Mouse (Mus musculus) spleen, adult 18-20 months (tissue): ENCODE data around the gene Smpd2.

Experiments used
- DNase-seq, 2 experiments: peaks; one replicate each; pipeline ENCODE4 v3.0.0; 2022; ENCODE audit warnings: mixed read lengths in 2 of 2

Gene Smpd2

DNA sequence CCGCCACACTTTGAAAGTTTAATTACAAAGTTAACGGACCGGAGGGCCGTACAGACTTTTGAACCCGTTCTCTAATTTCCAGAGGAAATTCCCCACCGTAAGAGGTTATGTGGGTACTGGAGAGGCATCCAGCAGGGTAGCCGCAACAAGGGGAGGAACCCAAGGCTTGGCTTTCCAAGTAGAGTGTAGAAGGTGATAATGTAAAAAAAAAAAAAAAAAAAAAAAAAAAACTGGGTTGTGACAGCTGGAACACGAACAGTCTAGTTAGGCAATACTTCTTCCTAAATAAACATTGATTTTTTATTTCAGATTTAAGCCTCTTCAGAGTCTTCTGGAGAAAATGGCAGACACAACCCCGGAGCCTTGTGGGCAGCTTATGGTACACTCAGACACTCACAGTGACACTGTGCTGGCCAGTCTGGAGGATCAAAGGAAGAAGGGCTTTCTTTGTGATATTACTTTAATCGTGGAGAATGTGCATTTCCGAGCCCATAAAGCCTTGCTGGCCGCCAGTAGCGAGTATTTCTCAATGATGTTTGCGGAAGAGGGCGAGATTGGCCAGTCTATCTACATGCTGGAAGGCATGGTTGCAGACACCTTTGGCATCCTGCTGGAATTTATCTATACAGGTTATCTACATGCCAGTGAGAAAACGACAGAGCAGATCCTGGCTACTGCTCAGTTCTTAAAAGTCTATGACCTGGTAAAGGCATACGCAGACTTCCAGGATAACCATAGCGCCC, 39.2 kb downstream of the Smpd2 start:
- DNase-seq, result no peak

DNA sequence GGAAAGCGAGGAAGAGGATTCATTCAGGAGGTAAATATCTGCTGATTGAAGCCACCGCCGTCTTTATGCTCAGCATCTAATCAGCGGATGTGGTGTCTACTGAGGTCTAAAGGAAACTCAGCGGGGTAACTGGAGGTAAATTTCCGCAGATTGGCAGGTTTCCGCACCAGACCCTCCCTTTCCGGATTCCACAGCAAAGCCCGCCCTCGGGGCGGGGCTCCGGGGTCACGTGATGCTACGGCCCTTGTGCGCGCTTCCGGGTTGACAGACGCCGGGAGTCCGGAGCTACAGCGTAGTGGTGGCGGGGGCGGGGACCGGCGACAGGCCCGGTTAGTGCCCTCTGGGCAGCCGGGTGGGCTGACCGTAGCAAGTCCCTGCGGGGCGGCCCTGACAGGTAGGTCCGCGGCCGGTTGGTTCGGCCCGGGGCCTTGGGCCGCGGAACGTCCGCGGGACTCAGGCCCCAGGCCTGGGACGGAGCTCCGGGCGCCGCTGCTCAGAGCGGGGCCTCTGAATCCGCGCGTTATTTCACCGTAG, 40.0 kb downstream of the Smpd2 start, which contains the start of gene Zbtb24:
Gene Zbtb24, plus strand, starts transcription at position 247 of the 534 bp plus-strand sequence.
- peak; percentile 94 to 99 for DNase-seq

DNA sequence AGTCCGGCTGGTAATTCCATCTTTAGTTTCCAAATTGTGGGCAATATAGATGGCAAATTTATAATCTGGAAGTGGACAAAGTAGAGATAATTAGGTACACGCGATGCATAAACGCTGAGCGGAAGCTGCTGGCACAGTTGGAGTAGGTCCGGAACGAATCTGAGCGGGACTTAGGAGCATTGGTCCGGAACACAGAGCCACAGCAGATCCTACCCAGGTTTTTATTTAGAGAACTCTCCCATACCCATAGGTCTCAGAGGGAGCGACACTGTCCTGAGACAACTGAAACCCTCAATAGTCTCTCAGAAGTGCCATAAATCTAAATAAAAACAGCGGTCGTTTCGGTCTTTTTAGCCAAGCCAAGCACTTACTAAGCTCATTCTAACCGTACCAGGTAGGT, 40.5 kb downstream of the Smpd2 start:
- peak in 1 of 2 experiments; percentile 15 for DNase-seq

DNA sequence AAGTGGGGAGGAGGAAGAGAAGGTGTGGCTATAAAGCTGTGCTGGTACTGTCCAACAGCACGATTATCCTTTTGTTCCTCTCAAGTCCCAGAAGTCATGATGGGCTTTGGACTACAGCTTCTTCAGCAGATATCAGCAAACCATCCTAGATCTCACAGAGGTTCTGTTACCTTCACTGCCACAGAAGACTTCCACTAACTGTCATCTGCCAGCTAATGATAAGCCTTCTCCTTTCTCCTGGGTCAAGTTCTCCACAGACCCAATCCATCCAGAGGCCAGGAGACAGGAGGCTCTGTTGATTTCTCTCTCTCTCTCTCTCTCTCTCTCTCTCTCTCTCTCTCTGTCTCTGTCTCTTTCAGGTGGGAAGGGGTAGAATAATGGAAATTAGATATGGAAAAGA, 42.0 kb downstream of the Smpd2 start:
- DNase-seq, result no peak
